Mouse (Mus musculus): ENCODE results near the gene Yes1. TPM values are rescaled to one million over a fixed set of nuclear protein-coding genes. Genes with fewer than 3 reads are reported as not detected.

The Yes1 gene
- polyA plus RNA-seq, 1 experiment: 8.3 TPM

- Histone ChIP-seq H3K4me1 (ENCODE audit: control insufficient read depth, insufficient read depth, low read length) (no peaks in the 10 kb centered on the region), H3K4me3 (replicated peaks; ENCODE audit: insufficient read depth, low read depth, low read length) (no peak overlapping the region), H3K27ac (ENCODE audit: insufficient read depth, low read length) (no peak overlapping the region), H3K27me3 (ENCODE audit: control insufficient read depth, insufficient read depth, low read length) (no peaks in the 10 kb centered on the region)
- TF ChIP-seq POLR2A (IDR thresholded peaks at IDR 0.05; ENCODE audit: borderline replicate concordance, insufficient read depth, low read length) (no peak), CTCF (IDR thresholded peaks at IDR 0.05; ENCODE audit: borderline replicate concordance, insufficient read depth, low read depth, low read length) (no peak)
- 93% methylated on average over 2 of the region's 2 CpGs for WGBS
- DNase-seq: no peak
These were observed 13.8 kb downstream of the Yes1 start for GRCm38 (mm10) chr5:32624777-32625176.

GRCm38 (mm10) chr5:32633185-32633584, 22.2 kb downstream of the Yes1 start:
- no peaks in the 10 kb centered on the region for H3K4me1 ChIP-seq (ENCODE audit: control insufficient read depth, insufficient read depth, low read length)
- no peak overlapping the region for H3K27ac ChIP-seq (ENCODE audit: insufficient read depth, low read length)
- H3K4me3 ChIP-seq (replicated peaks; ENCODE audit: insufficient read depth, low read depth, low read length): no peak overlapping the region
- TF ChIP-seq CTCF (IDR thresholded peaks at IDR 0.05; ENCODE audit: borderline replicate concordance, insufficient read depth, low read depth, low read length): no peak
- DNase-seq: no peak
- H3K27me3 ChIP-seq (ENCODE audit: control insufficient read depth, insufficient read depth, low read length): no peaks in the 10 kb centered on the region

DNA sequence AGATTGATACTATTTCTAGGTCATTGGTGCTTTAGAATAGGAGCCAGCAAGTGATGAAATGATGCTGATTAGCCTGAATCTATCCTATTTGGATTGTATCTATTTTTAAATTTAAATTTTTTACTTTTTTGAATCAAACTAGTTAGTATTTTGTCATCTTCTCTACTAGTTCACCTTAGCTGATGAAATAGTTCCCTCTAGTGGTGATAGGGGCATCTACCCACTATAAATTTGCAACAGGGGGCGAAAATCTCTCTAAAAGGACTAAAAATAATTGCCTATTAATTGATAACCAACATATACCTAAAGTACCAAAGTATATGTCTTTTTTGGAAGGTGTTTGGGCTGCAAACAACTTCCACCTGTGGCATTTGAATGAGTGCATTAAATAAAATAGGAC, 46.4 kb downstream of the Yes1 start:
- TF ChIP-seq CTCF (IDR thresholded peaks at IDR 0.05; ENCODE audit: borderline replicate concordance, insufficient read depth, low read depth, low read length) (peak; percentile 9; the same call in 1 of the 2 replicates), POLR2A (IDR thresholded peaks at IDR 0.05; ENCODE audit: borderline replicate concordance, insufficient read depth, low read length) (no peak)
- 50% methylated on average over 1 of the region's 1 CpGs for WGBS
- Histone ChIP-seq H3K27ac (ENCODE audit: insufficient read depth, low read length) (no peak overlapping the region), H3K4me3 (replicated peaks; ENCODE audit: insufficient read depth, low read depth, low read length) (no peak overlapping the region), H3K4me1 (ENCODE audit: control insufficient read depth, insufficient read depth, low read length) (no peaks in the 10 kb centered on the region), H3K27me3 (ENCODE audit: control insufficient read depth, insufficient read depth, low read length) (no peaks in the 10 kb centered on the region)
- peak in 1 of 2 experiments; percentile 4 for DNase-seq

GRCm38 (mm10) chr5:32682475-32682874, 71.5 kb downstream of the Yes1 start:
- 50% methylated on average over 2 of the region's 2 CpGs for WGBS
- DNase-seq: no peak
- Histone ChIP-seq H3K27me3 (ENCODE audit: control insufficient read depth, insufficient read depth, low read length) (no peaks in the 10 kb centered on the region), H3K4me1 (ENCODE audit: control insufficient read depth, insufficient read depth, low read length) (no peaks in the 10 kb centered on the region), H3K4me3 (replicated peaks; ENCODE audit: insufficient read depth, low read depth, low read length) (no peak overlapping the region), H3K27ac (ENCODE audit: insufficient read depth, low read length) (no peak overlapping the region)
- no peak for TF ChIP-seq CTCF (IDR thresholded peaks at IDR 0.05; ENCODE audit: borderline replicate concordance, insufficient read depth, low read depth, low read length)
- no peak for TF ChIP-seq POLR2A (IDR thresholded peaks at IDR 0.05; ENCODE audit: borderline replicate concordance, insufficient read depth, low read length)

GRCm38 (mm10) chr5:32693411-32693810, 82.4 kb downstream of the Yes1 start:
- no peak for TF ChIP-seq POLR2A (IDR thresholded peaks at IDR 0.05; ENCODE audit: borderline replicate concordance, insufficient read depth, low read length)
- no peak for TF ChIP-seq CTCF (IDR thresholded peaks at IDR 0.05; ENCODE audit: borderline replicate concordance, insufficient read depth, low read depth, low read length)
- Histone ChIP-seq H3K4me3 (replicated peaks; ENCODE audit: insufficient read depth, low read depth, low read length) (no peak overlapping the region), H3K27ac (ENCODE audit: insufficient read depth, low read length) (no peak overlapping the region), H3K4me1 (ENCODE audit: control insufficient read depth, insufficient read depth, low read length) (no peaks in the 10 kb centered on the region), H3K27me3 (ENCODE audit: control insufficient read depth, insufficient read depth, low read length) (no peaks in the 10 kb centered on the region)
- DNase-seq: no peak
- WGBS: 55% methylated on average over 2 of the region's 2 CpGs

DNA sequence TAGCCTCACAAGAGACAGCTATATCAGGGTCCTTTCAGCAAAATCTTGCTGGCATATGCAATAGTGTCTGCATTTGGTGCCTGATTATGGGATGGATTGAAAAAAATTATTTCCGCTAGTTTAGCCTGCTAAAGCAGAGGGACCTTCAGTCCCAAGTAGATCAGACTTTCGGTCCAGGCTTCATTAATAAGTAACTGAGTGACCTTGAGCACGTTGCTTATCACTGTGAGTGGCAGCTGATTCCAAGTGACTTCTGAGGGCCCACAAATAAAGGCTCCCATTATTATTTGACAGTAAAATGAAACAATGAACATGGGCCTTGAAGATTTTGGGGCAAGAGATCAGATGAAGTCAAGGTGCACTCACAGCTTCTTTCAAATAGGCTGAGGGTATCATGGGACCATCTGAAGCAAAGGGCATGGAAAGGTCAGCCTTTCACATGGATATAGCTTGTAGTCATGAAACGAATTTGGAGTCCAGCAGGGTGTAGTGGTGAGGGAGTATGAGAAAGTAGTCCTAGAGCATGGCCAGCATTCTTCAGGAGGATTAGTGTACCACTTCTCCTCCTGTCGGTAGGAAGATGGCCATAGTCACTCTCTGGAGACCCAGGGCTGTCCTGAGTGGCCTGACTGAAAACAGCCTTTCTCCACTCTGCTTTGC, 86.4 kb downstream of the Yes1 start:
- no peak overlapping the region for H3K4me3 ChIP-seq (replicated peaks; ENCODE audit: insufficient read depth, low read depth, low read length)
- no peaks in the 10 kb centered on the region for H3K4me1 ChIP-seq (ENCODE audit: control insufficient read depth, insufficient read depth, low read length)
- H3K27ac ChIP-seq (ENCODE audit: insufficient read depth, low read length): no peak overlapping the region
- no peaks in the 10 kb centered on the region for H3K27me3 ChIP-seq (ENCODE audit: control insufficient read depth, insufficient read depth, low read length)
- 75% methylated on average over 5 of the region's 5 CpGs for WGBS
- no peak for TF ChIP-seq CTCF (IDR thresholded peaks at IDR 0.05; ENCODE audit: borderline replicate concordance, insufficient read depth, low read depth, low read length)
- no peak for TF ChIP-seq POLR2A (IDR thresholded peaks at IDR 0.05; ENCODE audit: borderline replicate concordance, insufficient read depth, low read length)
- no peak for DNase-seq

- DNase-seq: no peak
- H3K4me1 ChIP-seq (ENCODE audit: control insufficient read depth, insufficient read depth, low read length): no peaks in the 10 kb centered on the region
- no peaks in the 10 kb centered on the region for H3K27me3 ChIP-seq (ENCODE audit: control insufficient read depth, insufficient read depth, low read length)
- 74% methylated on average over 2 of the region's 2 CpGs for WGBS
- TF ChIP-seq CTCF (IDR thresholded peaks at IDR 0.05; ENCODE audit: borderline replicate concordance, insufficient read depth, low read depth, low read length): no peak
- no peak for TF ChIP-seq POLR2A (IDR thresholded peaks at IDR 0.05; ENCODE audit: borderline replicate concordance, insufficient read depth, low read length)
- no peak overlapping the region for H3K4me3 ChIP-seq (replicated peaks; ENCODE audit: insufficient read depth, low read depth, low read length)
- H3K27ac ChIP-seq (ENCODE audit: insufficient read depth, low read length): no peak overlapping the region
These were observed 95.3 kb downstream of the Yes1 start for GRCm38 (mm10) chr5:32706226-32706780.

DNA sequence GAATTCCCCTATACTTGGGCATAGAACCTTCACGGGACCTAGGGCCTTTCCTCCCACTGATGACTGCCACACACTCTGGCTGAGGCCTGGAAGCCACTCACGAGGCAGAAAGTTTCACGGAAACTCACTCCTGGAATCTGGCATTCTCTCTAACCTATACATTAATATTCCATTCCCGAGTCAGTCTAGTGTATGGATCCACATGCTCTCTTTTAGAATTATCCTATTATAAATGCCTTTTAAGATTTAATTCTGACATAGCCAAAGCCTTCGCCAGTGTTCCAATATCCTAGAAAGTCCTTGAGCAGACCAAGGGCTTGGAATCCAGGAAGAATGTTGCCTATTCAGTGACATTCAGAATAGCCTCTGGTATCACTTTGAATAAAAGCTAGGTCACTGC, 100.5 kb downstream of the Yes1 start:
- peaks cover 3% of the 10 kb centered on the region; the same call in 1 of the 2 replicates for H3K4me1 ChIP-seq (ENCODE audit: control insufficient read depth, insufficient read depth, low read length)
- H3K27me3 ChIP-seq (ENCODE audit: control insufficient read depth, insufficient read depth, low read length): no peaks in the 10 kb centered on the region
- no peak for DNase-seq
- H3K27ac ChIP-seq (ENCODE audit: insufficient read depth, low read length): no peak overlapping the region
- no peak overlapping the region for H3K4me3 ChIP-seq (replicated peaks; ENCODE audit: insufficient read depth, low read depth, low read length)
- WGBS: 67% methylated on average over 5 of the region's 5 CpGs
- no peak for TF ChIP-seq POLR2A (IDR thresholded peaks at IDR 0.05; ENCODE audit: borderline replicate concordance, insufficient read depth, low read length)
- no peak for TF ChIP-seq CTCF (IDR thresholded peaks at IDR 0.05; ENCODE audit: borderline replicate concordance, insufficient read depth, low read depth, low read length)
